Mouse (Mus musculus): ENCODE data around the gene Dab2ip. TPM values are rescaled to one million over a fixed set of nuclear protein-coding genes. Genes with fewer than 3 reads are reported as not detected.

The Dab2ip gene
- total RNA-seq, 2 experiments from 2014 or later: 41.7 to 46.3 TPM

GRCm38 (mm10) chr2:35622261-35623103, 64.4 kb downstream of the Dab2ip start:
- DNase-seq (ENCODE audit: low spot score): no peak

DNA sequence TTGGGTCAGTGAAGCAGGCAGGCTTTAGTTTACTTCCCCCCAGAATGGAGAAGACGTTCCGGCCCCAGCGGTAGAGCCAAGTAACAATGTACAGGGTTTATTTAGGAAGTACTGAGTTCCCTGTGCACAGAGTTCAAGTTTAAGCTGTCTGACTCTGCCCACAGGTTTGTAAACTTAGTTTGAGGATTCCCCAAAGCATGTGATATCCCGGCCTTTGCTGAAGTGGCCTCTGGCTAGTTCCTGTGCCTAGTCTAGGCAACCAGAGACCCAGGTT, 65.0 kb downstream of the Dab2ip start:
- no peak for DNase-seq (ENCODE audit: low spot score)

DNA sequence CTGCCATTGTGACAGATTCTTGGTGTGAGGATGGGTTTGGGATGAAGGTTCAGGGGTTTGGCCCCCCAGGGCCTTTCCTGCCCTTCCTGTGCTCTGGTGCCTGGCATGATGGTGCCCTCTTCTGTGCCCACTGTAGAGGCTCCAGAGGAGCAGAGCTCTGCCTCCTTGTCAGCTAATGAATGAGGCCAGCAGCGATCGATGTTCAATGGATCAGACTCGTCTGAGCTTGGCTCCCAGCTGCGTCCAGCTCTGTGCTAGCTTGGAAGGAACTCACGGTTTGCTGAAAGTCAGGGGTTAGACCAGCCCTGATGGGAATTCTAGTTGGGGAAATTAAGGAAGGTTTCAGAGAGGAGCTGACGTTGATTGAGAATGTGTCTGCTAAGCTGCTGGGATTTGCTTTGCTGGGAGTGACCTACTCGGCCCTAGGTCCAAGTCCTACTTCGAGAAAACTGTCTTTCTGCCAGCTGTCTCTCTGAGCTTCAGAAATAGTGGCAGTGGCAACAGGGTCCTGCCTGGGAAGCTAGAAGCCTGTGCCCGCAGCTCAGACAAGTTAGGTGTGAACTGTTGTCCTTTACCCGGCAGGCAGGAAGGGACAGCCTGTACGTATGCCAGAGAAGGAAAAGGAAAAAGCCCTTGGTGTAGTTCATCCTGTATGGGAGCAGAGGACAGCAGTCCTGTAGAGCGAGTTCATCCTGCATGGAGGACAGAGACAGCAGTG, 65.5 kb downstream of the Dab2ip start:
- DNase-seq (ENCODE audit: low spot score): no peak

DNA sequence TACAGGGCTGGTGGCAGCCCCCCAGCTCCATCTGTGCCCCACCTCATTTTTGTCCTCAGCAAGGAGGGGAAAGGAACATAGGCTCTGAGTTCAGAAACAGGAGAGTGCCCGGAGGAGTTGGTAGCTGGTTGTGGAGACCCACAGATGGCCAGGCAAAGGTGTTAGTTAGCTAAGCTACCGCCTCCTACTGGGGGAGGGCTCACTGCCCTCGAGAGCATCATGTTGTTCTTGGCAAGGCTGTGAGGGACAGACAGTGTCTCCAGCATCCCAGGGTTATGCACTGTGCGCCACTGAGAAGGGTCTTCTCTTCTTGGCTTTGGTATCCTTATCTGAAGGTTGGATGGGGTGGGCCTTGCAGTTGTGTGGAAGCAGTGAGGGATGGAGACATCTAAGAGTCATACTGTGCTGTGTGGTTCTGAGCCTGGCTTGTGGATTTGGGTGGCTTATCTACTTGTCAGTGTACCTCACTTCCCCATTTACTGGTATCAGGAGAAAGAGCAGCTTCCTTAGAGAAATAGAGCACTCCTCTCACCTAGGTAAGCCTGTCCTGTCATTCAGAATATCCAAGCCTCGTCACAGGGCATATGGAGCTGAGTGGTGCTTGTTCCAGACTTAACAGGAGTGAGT, 66.4 kb downstream of the Dab2ip start:
- DNase-seq (ENCODE audit: low spot score): no peak

DNA sequence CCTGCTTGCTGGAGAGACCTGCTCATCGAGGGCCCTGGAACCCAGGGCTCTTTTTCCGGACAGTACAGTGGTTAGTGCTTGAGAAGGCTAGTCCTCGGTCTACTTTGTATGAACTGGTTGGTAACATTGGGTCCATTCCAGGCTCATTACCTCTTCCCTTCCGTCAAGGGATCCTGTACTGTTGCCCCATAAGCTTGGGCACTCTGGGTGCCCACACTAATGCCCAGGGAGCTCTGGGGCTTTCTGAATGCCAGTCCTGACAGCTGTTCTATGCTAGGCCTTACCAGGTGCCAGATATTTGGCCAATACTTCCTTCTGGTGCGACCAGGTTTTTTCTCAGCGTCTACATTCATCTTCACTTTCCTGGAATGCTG, 66.9 kb downstream of the Dab2ip start:
- no peak for DNase-seq (ENCODE audit: low spot score)

GRCm38 (mm10) chr2:35625526-35625925, 67.5 kb downstream of the Dab2ip start:
- DNase-seq (ENCODE audit: low spot score): no peak

DNA sequence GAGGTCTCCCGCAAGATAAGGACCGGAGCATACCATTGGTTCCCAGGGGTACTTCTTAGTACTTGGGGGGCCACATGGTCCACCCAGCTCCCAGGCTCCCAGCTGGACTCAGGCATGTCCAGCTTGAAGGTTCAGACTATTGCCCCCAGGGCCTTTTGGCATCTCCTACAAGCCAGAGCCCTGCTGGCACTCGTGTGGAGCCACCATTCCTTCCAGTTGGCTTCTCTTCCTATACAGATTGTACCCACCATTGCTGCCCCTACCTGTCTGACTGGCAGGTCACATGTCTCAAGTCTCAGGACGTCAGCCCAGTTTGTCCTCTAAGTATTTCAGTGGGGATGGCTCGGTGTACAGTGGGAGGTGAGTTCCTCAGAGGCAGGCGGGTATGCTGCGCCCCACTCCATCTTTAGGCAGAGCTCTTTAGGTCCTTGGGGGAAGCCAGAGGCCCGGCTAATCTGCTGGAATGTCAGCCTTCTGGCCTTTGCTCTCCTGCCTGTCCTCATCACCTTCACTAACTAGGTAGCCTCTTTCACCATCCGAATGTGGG, 68.2 kb downstream of the Dab2ip start:
- no peak for DNase-seq (ENCODE audit: low spot score)

GRCm38 (mm10) chr2:35627298-35627898, 69.3 kb downstream of the Dab2ip start:
- no peak for DNase-seq (ENCODE audit: low spot score)

DNA sequence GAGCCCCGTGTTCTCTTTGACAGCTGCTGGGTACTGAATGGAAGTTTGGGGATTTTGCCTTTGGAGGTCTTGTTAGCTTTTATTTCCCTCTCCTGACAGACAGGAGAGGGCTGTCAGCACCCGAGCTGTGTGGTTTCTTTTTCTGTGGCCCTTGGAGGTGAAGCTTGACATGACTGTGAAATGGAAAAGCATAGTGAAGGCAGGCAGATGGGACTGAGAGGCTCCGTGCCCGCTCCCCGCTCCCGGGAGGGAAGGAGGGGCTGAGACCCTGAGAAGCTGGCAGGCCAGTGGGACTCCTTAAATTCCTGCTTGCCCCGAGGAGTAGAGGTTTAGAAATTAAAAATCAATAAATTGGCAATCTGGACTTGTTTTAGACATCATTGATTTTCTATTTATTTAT, 70.0 kb downstream of the Dab2ip start:
- no peak for DNase-seq (ENCODE audit: low spot score)

DNA sequence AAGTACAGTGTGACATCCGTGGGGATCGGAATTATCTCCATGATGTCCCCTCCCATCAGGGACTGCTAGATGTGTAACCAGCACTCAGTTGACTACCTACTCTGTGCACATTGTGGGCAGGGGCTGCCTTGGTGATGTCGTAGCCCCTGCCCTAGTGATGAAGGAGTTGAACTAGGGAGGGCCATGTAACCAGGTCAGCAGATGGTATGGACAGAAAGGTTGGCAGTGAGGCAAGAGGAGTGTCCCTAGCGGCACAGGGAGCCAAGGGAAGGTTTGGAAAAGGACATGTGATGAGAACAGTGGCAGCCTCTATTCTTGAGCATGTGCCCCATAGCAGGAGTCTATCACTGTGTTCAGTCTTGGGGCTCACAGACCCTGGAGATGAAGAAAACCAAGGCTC, 70.6 kb downstream of the Dab2ip start:
- no peak for DNase-seq (ENCODE audit: low spot score)

DNA sequence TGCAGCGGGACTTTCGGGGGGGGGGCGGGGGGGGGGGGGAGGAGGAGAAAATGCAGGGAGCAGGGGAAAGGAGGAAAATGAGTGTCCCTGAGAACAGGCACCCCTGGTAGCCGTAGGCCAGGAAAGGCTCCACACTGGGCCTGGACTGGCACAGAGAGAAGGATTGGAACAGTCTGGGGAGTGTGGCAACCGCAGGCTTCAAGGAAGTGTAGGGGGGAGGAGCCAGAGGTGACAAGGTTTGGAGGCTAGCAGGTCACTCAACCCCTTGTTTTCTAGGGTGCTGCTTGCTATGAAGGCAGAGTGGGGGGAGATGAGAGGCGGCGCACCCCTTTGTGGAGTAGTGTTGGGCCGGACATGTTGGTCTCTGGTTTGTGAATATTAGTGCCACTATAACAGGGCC, 71.1 kb downstream of the Dab2ip start:
- no peak for DNase-seq (ENCODE audit: low spot score)

DNA sequence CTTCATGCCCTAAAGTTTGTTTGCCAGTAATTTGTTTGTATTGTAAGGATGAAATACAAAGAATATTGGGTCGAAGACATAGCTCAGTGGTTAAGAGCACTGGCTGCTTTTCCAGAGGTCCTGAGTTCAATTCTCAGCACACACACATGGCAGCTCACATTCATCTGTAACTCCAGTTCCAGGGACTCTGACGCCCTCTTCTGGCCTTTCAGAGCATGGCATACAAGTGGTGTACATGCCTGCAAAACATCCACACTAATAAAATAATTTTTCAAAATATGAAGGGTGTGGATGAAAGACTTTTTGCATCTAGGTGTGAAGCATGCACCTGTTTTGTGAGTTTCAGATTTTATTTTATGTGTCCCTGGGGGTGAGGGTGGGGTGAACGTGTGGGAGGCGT, 75.3 kb downstream of the Dab2ip start:
- no peak for DNase-seq (ENCODE audit: low spot score)

GRCm38 (mm10) chr2:35634963-35635362, 76.9 kb downstream of the Dab2ip start:
- DNase-seq (ENCODE audit: low spot score): no peak

DNA sequence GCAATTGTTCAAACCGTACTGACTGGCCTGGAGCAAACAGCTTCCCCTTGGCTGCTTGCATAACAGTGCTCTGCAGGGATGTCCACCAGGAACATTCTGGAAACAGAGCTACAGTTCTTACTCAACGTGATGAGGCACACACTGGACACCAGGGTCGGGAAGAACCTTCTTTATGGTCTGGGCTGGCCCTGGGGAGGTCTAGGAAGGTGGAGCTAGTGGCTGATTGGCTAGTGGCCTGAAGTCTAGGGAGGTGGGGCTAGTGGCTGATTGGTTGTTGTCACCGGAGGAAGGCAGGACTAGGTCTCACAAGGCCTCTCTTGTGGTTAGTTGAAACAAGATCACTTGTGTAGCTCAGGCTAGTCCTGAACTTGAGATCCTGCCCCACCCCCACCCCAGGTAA, 77.5 kb downstream of the Dab2ip start:
- DNase-seq (ENCODE audit: low spot score): no peak

GRCm38 (mm10) chr2:35637880-35638535, 79.9 kb downstream of the Dab2ip start:
- DNase-seq (ENCODE audit: low spot score): no peak

GRCm38 (mm10) chr2:35639799-35640198, 81.7 kb downstream of the Dab2ip start:
- DNase-seq (ENCODE audit: low spot score): no peak

DNA sequence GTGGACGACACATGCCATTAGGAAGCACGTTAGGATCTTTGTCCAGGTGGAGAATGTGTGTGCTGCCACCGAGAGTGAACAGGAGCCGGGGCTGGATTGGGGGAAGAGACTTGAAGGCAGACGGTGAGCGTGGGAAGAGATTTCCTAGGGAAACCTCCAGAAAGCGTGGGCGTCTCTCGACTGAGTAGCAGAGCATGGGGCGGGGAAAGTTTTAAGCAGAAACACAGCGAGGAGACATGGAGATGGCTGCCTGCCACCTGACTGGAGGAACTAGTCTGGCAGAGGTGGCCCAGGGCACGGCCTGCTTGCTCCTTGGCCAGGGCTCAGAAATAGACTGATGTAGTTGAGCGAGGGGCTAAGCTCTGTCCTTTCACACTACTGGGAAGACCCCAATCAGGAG, 82.5 kb downstream of the Dab2ip start:
- DNase-seq (ENCODE audit: low spot score): no peak

GRCm38 (mm10) chr2:35642224-35642623, 84.2 kb downstream of the Dab2ip start:
- DNase-seq (ENCODE audit: low spot score): no peak

GRCm38 (mm10) chr2:35646553-35646952, 88.5 kb downstream of the Dab2ip start:
- no peak for DNase-seq (ENCODE audit: low spot score)

DNA sequence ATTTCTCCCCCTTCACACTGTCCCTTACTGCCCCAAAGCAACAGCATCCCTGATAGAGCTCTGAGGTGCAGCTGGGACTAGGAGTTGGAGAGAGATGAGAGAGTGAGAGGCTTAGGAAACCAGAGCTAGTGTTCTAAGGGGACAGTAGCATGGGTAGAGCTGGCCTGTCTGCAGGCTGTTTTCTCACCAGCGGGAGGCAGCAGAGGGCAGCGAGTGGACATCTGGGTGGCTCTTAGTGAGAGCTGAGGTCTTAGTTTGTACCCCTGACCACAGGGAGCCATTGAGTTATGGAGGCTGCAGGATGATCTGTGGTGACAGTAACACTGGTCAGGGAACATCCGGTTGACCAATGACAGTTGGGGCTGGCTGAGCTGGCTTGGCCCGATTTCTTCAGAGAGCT, 91.6 kb downstream of the Dab2ip start:
- peak; percentile 87 for DNase-seq (ENCODE audit: low spot score)

DNA sequence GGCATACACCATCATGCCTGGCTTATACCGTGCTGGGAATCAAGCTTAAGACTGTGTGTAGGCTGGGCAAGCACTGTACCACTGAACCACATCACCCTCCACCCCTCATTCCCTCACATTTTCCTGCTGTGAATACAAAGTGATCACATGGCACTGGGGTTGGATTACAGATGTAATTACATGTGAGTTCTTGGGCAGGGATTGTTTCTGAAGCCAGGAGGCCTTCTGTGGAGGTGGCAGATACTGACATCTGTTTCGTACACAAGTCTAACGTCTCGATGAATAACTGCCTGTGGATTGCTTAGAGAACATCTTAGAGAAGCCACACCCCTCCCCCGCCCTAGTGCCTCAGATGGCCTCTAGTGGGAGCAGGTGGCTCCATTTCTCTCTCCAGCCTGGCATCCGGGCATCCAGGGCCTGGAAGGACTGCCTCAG, 93.2 kb downstream of the Dab2ip start:
- DNase-seq (ENCODE audit: low spot score): peak; percentile 36

DNA sequence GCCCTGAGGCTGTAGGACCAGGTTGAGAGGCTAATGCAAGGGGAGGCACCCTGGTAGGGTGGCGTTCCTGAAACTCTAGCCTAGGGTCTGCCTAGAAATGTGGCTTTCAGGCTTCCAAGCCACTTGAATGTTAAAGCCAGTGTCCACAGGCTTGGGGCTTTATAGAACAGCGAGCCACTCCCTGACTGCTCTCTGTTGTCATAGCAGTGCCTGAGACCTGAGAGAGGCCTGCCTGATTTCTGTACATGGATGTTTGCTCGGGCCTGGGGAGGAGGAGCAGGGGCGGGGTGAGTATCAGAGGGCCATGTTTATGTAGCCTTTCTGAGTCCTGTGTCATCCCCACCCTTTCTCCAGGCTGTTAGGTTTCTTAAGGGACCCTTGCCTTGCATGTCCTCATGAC, 94.9 kb downstream of the Dab2ip start:
- no peak for DNase-seq (ENCODE audit: low spot score)

Data from gastrocnemius, adult 18-20 months (tissue).